Mouse (Mus musculus) hindbrain, embryonic 10.5 days (tissue): ENCODE data around the gene Cst11. TPM values are rescaled to one million over a fixed set of nuclear protein-coding genes. Genes with fewer than 3 reads are reported as not detected.

ENCODE experiments used
- DNase-seq: peaks from one replicate; pipeline ENCODE4 v3.0.0-alpha.2; 2017; ENCODE audit warnings: low spot score
- H3K27ac ChIP-seq: fragments of 300-500 bp; sonication (generic); 2 replicates; pipeline ENCODE4 v1.5.1; 2016; ENCODE audit warnings: mild to moderate bottlenecking, moderate library complexity
- H3K27me3 ChIP-seq: fragments of 300-500 bp; sonication (generic); 2 replicates; pipeline ENCODE4 v1.6.1; 2016; ENCODE audit warnings: mild to moderate bottlenecking; ENCODE audit not compliant: poor library complexity, insufficient read depth, severe bottlenecking
- H3K36me3 ChIP-seq: fragments of 300-500 bp; sonication (generic); 2 replicates; pipeline ENCODE4 v1.6.1; 2016; ENCODE audit warnings: mild to moderate bottlenecking, moderate library complexity
- H3K4me1 ChIP-seq: fragments of 300-500 bp; sonication (generic); replicated peaks from 2 replicates; pipeline ENCODE4 v1.6.1; 2016; ENCODE audit warnings: mild to moderate bottlenecking
- H3K4me3 ChIP-seq: fragments of 300-500 bp; sonication (generic); 2 replicates; pipeline ENCODE4 v1.5.1; 2016; ENCODE audit warnings: mild to moderate bottlenecking, moderate library complexity
- H3K9me3 ChIP-seq: fragments of 300-500 bp; sonication (generic); 2 replicates; pipeline ENCODE4 v1.6.1; 2016; ENCODE audit warnings: mild to moderate bottlenecking, moderate library complexity
- WGBS: fragments of 180-500 bp; shearing (Covaris S2); methylation state at CpG from one replicate; pipeline ENCODE4 v1.1.7; 2016; 5-methylcytosine and 5-hydroxymethylcytosine counted together
- polyA plus RNA-seq: library from polyadenylated mRNA; unstranded; fragments of >200 nt; fragmentation: Nextera tagmentation; extraction: Ambion mirVana; gene quantifications from 2 replicates; pipeline ENCODE4 v1.2.1, GENCODE M21; 2016

Cst11 gene
- polyA plus RNA-seq, 1 experiment from 2014 or later = not detected

GRCm38 (mm10) chr2:148743001-148743400 lies 28.3 kb downstream of the Cst11 start:
- Histone ChIP-seq H3K9me3 (no peaks in the 10 kb centered on the region), H3K4me1 (no peaks in the 10 kb centered on the region), H3K36me3 (no peaks in the 10 kb centered on the region), H3K27ac (no peak overlapping the region), H3K4me3 (no peak overlapping the region), H3K27me3 (no peaks in the 10 kb centered on the region)
- WGBS = 76% methylated on average over 3 of the region's 3 CpGs
- no peak for DNase-seq

GRCm38 (mm10) chr2:148732327-148733000 lies 38.8 kb downstream of the Cst11 start, which contains the start of gene Napb:
Gene Napb, minus strand, starts transcription at chr2:148732467.
- WGBS = 4% methylated on average over 18 of the region's 18 CpGs
- Histone ChIP-seq H3K27ac (peak within 1 kb of the TSS; percentile 89), H3K4me3 (peak within 1 kb of the TSS; percentile 85), H3K9me3 (peaks cover 10% of the 10 kb centered on the region; the same call in 1 of the 2 replicates), H3K36me3 (no peaks in the 10 kb centered on the region), H3K4me1 (peaks cover 11% of the 10 kb centered on the region), H3K27me3 (no peaks in the 10 kb centered on the region)
- DNase-seq = peak; percentile 94

- no peak for DNase-seq
- H3K9me3 ChIP-seq = peaks cover 10% of the 10 kb centered on the region; the same call in 1 of the 2 replicates
Observed at GRCm38 (mm10) chr2:148731614-148732326, 39.5 kb downstream of the Cst11 start.

GRCm38 (mm10) chr2:148719271-148719995 lies 51.9 kb downstream of the Cst11 start:
- Histone ChIP-seq H3K27me3 (no peaks in the 10 kb centered on the region), H3K36me3 (no peaks in the 10 kb centered on the region), H3K4me3 (no peak overlapping the region), H3K9me3 (no peaks in the 10 kb centered on the region), H3K4me1 (no peaks in the 10 kb centered on the region), H3K27ac (no peak overlapping the region)
- no peak for DNase-seq
- 81% methylated on average over 2 of the region's 2 CpGs for WGBS

More at GRCm38 (mm10) chr2:148731614-148732326, 39.5 kb downstream of the Cst11 start:
- peak overlapping the region; percentile 89 for H3K27ac ChIP-seq
- peaks cover 11% of the 10 kb centered on the region for H3K4me1 ChIP-seq
- WGBS = under 1% methylated on average over 35 of the region's 35 CpGs
- peak overlapping the region; percentile 85 for H3K4me3 ChIP-seq
- no peaks in the 10 kb centered on the region for H3K27me3 ChIP-seq
- no peaks in the 10 kb centered on the region for H3K36me3 ChIP-seq

Other genes with a start within 250 kb of the Cst11 start
- gene Nxt1, start 98.9 kb downstream of the Cst11 start, polyA plus RNA-seq = 120 and 141 TPM in 2 replicates
- gene Gzf1, start 90.5 kb downstream of the Cst11 start, polyA plus RNA-seq = 18.2 and 27.4 TPM in 2 replicates
- 9.1 and 14.1 TPM in 2 replicates for gene Napb, start 39.0 kb downstream of the Cst11 start, polyA plus RNA-seq
- gene Cstl1, start 21.1 kb downstream of the Cst11 start, polyA plus RNA-seq = not detected in 2 replicates
- not detected in 2 replicates for gene 8030411F24Rik, start 10.5 kb upstream of the Cst11 start, polyA plus RNA-seq
- gene Cst12, start 17.9 kb upstream of the Cst11 start, polyA plus RNA-seq = not detected in 2 replicates
- not detected in 2 replicates for gene Cst8, start 27.3 kb upstream of the Cst11 start, polyA plus RNA-seq
- gene Cst13, start 48.6 kb upstream of the Cst11 start, polyA plus RNA-seq = not detected in 2 replicates
- gene Cst9, start 63.6 kb upstream of the Cst11 start, polyA plus RNA-seq = not detected in 2 replicates
- gene 9230104L09Rik, start 93.5 kb upstream of the Cst11 start, polyA plus RNA-seq = not detected in 2 replicates
- gene Cst3, start 104.2 kb upstream of the Cst11 start, polyA plus RNA-seq = 308 and 381 TPM in 2 replicates
- not detected in 2 replicates for gene Gm1330, start 231.8 kb upstream of the Cst11 start, polyA plus RNA-seq
- not detected in 2 replicates for gene Gm10750, start 245.7 kb upstream of the Cst11 start, polyA plus RNA-seq